Mouse (Mus musculus): Measurements from ENCODE around the gene Erc1.
A peak's percentile ranks its signal among the peaks of the same experiment; 100 is the strongest.
"Not testable (repeated sequence)": the region's sequence is repeated elsewhere in the genome, so short reads cannot be mapped to it uniquely, and the experiment has no call there.

Erc1 gene

DNA sequence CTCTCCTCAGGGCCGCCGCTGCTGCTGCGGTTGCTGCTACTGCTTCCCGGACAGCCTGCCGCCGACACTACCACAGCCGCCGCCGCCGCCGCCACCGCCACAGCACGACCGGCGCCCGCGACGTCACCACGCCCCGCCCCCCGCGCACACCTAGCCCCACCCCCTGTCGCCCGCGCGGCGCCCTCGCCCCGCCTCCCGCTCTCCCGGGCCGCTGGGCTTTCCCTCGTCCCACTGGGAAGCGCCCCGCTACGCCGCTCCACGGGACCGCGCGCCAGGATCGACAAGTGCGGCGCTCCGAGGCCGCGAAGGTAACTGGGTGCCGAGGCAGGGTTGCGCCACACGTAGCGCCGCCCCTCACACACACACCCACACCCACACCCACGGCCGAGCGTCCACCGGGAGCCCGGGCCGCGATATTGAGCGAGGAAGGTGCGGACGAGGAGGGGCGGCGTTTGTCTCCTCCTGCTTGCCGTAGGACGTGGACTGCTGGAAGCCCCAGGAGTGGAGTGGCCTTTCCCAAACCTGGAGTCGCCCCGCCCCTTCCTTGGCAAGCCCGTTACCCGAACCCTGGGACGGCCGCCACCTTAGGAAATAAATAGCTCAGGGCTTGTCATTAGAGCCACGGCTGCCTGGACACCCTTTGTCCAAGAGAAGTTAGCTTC, at the start of gene Erc1:
Erc1 (minus strand) TSS at position 134 of the 662 bp plus-strand sequence.
- DNase-seq, result peak; percentile 99 to 100

DNA sequence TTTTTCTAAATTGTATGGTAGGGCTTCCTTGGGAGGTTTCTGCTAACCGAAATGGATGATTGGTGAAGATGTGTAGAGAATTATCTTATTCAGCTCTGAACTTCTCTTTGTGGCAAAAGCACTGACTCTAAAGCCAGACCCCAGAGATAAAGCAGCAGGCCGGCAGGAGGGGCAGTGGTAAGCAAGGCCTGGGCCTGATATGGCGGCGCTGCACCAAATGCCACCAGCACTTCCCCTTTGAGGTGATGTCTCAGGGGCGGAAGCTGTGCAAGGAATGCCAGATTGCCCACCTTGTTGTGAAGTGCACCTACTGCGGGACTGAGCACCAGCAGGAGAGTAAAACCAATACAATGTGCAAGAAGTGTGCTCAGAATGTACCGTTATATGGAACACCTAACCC, 44.7 kb upstream of the Erc1 start:
- DNase-seq, result no peak

DNA sequence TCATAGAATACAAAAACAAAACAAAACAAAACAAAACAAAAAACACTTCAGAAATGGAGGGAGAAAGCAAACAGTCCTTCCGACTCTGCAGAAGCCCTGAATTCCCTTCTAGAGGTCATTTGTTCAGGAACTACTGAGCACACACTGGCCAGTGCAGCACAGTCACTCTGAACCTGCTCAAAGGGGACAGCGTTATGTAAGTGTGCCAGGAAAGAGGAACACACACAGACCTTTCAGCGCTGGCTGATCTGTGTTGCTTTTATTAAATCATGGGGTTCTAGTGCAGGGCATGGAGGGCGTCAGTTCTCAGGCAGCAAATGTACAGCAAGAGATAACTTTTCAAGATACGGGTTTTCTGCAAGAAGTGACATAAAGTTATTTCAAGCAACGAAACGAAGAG, 35.2 kb upstream of the Erc1 start:
- DNase-seq, result no peak

DNA sequence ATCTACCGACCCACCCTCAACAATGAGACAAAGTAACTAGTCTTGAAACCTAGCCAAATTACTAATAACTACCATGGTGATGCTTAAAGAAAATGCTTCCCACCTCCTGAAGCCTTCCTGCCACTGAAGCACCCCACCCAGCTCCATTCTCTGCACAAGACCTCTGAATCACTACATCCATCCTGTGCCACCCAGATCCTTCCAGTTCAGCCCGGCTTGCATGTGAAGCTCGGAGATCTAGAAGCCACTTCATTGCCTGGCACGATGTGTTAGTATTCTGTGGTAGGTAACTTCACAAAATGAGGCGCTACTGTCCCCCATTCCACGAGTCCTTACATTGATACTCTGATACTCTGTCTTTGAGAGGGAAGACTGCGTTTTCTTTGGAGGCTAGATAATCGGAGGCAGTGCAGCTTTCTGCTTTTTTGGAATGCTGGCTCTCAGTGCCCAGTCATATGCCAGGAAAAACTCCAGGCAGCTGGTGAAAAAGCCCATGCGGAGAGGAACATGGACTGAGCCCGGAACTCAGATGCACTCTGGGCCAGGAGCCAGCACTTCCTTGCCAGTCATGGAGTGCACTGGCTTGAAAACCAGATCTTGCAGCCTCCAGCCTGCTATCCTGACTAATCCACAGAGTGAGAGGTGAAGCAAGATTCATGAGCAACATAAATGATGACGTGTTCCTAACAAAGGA, 16.5 kb upstream of the Erc1 start:
- peak; percentile 99 to 100 for DNase-seq

DNA sequence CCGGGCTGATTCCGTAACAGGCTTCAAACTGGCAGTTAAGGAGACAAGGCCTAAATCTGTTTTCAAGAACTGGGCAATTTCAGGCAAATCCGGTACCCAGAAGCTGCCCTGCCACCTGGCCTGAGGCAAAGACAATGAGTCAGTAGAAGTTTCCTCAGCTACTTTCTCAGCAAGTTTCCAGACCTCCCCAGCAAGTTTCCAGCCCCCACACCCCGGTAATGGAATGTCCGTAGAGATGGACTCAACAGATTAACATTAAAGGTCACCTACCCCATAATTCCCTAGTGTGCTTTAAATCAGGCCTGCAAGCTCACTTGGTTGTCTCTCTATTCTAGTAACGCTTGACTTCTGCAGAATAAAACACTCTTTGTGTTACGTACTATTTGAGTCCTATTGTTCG, 13.6 kb upstream of the Erc1 start:
- DNase-seq, result no peak

DNA sequence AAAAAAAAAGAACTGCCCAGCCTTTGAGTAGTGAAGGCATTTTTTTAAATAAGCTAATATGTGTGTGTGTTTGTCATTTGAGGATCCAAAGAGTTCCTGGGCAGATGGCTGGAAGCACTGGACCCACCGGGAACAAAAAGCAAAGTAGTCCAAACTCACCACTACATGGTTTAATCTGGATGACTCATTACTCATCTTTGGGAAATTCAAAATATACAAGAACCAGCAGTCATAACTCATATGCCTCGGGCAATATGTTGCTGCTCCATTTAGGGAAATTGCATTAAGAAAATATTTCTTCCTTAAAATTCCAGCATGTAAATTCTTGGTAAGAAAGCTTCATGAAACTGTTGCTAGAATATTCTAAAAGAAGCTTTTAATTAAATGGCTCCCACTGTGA, 12.3 kb upstream of the Erc1 start:
- no peak for DNase-seq

DNA sequence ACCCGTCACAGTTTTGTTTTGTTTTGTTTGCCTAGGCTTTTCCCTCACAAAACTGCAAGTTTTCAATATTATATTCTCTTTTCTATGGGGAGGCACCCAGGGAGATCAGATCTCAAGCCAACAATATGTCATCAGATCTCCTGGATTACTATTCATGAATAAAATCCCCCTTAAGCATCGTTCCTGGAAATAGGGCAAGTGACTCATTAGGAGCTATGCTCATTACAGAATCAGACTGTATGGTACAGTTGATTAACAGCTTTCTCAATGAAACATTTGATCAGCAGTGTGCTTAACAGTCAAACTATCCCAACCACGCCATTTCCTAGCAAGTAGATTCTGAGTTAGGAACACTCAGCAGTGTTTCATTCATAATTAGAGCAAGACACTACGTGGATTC, 7.5 kb upstream of the Erc1 start:
- DNase-seq, result no peak

DNA sequence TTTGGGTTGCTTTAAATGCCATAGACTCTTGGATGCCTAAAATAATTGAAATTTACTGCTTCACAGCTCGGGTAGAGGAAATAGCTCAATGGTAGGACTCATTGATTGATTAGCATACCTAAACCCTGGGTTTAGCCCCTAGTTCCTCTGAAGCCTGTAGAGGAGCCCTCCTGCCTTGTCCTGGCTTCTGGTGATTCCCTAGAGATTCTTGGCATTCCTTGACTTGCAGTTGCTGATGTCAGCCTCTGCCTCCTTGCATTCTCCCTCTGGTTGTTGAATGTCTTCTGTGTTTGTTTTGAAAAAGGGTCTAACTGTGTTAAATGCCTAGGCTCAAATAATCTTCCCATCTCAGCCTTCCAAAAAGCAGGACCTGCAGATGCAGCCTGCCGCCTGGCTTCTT, 6.2 kb upstream of the Erc1 start:
- no peak for DNase-seq

DNA sequence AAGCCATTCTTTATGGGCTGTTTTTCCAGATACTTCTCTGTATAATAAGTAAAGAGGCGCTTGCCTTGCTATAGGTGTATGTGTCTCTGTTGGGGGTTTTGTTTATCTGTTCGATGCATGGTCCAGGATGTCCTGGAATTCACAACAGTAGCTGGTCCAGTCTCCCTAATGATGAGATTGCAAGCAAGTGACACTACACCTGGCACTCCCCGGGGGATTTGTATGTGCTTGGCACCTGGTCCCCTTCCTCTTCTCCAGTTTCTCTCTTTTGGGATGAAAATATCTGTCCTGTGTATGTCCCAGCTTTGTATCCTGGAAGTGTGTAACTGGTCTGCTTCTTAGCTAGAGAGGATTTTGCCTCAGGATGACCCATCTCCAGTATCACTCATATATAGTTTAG, 1.9 kb upstream of the Erc1 start:
- DNase-seq, result peak; percentile 54 to 60

DNA sequence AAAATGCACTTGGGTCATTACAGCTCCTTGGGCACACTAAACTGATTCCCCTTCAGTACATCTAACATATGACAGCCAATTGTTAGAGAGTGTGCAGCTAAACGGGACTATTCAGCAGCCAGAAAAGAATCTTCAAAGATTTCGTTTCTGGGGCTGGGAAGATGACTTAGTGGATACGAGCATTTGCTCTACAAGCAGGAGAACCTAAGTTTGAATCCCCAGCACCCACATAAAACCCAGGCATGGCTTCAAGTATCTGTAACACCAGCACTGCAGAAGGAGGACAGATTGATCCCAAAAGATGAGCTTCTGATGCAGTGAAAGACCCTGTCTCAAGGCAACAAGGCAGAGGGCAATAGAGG, 1.4 kb upstream of the Erc1 start:
- DNase-seq, result peak in 1 of 2 experiments; percentile 44

DNA sequence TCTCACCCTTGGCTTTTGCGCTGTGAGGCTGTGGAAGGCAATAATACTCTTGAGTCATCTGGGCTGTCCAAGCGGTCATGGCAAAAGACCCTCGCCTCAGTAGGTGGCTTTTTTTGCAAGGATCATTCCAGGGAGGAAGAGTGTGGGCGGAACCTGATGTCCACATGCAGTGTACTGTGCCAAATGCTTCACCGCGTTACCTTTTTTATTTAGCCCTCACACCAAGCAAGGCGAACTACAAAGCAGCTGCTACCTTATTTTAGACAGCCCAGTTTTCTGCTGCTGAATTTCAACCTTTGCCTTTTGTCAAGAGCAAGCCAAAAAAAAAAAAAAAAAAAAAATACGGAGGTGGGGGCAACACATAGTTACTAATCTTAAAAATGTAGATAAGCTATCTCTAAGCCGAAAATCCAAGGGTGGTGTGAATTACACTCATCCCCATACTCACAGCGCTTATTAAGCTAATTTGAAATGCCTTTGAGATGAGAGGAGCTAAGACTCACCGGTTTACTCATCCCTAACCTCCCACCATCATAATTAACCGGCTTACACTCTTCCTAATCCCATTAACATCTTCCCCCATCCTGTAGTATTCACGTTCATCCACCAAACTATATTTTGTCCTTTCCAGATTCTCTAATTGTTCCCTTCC, 855 bp upstream of the Erc1 start:
- DNase-seq, result no peak

DNA sequence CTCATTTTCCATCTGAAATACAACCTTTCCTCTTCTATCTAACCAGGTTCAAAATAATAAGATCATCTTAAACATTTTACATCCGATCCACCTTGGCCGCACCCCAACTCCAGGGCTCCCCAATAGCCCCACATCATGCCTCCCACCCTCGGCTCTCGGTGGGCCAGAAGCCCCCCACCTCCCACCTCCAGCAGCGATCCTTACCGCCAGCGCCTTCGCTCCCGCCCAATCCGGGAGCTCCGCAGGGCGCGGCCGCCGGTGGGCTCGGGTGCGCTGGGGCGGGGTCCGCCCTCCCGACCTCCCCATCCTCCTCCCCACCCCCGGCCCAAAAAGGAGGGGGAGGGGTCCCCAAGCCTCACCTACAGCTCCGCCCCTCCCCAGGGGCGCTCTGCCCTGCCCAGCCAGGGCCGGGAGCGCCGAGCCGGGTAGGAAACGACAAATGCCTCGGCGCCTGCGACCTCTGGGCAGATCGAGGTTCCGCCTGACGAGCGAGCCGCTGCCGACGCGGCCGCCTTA, 391 bp downstream of the Erc1 start:
- DNase-seq, result no peak

DNA sequence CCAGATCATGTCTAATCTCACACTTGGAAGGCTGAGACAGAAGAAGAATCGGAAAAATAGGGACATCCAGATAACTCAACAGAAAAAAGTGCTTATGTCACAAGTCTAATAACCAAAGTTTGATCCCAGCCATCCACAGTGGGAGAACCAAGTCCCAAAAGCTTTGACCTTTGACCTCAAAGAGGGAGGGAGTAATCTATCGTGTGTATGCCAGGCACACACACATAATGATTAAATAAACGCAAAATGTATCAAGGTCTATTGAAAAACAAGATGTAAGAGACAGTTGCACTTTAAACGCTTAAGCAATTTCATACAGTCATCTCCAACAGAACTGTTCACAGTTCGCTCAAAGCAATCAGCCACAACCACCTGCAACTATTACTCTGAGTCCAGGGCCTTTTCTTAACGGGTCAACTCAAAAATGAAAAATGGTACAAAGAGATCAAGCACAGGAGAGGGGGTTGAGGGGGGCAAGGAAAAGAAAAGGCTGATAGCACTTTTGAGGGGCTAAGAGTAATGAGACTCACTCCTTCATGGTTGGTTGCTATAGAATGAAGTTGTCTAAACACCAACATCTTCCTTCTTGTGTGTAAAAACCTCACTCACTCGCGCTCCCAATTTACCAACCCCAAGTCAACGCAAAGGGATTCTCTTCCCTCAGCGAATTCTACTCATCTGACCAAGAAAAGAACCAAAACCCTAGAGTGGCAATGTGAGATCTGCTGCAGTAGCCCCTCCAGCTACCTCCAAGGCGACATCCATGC, 1.0 kb downstream of the Erc1 start:
- DNase-seq, result no peak

DNA sequence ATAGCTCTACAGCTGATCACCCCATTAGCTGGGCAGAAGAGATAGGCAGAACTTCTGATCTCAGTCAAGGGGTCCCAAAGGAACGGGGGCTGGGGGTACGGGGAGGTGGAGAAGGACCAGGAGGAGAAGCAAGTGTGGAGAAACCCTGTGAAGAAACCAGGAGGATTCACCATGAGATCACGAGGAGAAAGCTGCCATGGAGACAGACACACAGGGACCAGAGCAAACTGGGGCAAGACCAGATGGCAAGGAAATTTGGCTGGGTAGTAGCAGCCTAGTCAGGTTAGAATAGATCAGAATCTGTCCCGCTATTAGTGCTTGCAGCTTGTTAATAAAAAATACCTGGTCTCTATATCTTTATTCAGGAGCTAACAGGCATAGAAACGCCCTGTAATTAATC, 18.0 kb downstream of the Erc1 start:
- peak; percentile 42 to 70 for DNase-seq

DNA sequence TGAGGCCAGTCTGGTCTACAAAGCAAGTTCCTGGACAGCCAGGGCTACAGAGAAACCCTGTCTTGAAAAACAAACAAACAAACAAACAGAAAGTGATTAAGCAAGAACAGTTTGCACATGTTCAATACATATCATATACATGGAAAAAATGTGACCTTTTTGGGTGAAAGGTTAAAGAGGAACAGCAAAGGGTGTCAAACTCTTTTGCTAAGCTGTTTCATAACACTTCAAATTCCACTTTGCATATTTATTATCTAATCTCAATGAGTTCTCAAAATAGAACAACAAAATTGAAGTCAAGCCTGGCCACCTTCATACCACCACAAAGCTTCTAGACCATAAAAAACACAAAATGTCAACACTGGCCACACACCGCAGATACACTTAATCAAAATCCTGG, 19.8 kb downstream of the Erc1 start:
- no peak for DNase-seq

DNA sequence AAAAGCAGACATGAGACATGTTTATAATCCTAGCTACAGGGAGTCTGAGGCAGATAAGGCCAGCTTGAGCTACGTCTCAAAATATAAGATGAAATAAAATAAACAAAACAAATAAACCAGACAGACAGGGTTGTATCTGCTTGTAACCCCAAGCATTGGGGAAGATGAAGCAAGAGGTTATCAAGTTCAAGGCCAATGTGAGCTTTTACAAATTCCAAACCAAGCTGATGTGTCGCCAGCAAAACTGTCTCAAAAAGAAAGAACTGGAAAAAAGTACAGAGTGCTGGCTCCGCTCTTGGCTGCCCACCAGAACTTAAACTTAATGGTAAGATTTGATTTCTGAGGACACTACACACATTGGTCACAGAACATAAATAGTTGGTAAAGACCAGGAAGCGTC, 21.3 kb downstream of the Erc1 start:
- no peak for DNase-seq

DNA sequence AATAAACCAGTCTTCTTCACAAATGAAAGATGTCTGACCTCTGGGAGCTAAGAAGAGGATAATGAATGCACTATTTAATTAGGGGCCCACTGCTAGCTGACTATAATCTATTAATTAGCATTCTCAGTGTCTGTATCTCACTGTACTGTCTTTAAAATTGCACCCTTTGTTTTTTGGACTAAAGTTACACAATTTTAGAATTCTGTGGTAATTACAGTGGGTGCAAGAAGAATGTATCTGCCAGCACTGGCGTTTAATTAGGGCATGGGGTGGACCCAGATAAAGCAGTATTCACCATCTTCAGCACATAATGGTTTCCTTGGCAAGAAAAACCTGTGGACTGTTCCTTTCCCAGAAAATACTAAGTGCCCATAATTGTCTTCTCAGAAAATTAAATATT, 25.8 kb downstream of the Erc1 start:
- no peak for DNase-seq

DNA sequence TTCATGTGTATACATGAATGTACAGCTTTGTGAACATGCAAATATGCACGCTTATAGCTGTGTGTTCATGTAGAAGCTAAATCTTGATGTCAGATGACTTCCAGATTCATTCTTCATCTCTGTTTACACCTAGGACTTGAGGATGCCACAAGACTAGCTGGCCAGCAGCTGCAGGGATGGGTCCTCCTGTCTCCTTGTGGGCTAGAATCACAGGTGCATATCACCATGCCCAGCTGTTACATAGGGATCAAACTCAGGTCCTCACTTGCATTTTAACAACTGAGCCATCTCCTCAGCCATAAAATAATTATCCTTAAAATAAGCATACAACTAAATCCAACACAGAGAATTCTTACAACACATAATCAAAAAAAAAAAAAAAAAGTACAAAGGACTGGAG, 26.8 kb downstream of the Erc1 start:
- no peak for DNase-seq

DNA sequence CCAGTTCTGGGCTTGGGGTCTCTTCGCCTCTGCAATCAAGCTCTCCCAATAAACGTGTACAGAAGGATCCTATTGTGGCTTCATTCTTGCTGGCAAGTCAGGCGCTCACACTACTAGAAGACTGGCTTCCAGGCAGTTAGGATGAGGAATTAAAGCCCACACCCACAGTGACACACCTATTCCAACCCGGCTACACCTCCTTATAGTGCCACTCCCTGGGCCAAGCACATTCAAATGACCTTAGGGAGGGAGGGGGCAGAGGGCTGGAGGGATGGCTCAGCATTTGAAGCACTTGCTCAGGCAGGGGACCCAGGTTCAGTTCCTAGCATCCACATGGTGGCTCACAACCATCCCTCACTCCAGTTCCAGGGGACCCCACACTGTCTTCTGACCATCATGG, 29.4 kb downstream of the Erc1 start:
- no peak for DNase-seq

DNA sequence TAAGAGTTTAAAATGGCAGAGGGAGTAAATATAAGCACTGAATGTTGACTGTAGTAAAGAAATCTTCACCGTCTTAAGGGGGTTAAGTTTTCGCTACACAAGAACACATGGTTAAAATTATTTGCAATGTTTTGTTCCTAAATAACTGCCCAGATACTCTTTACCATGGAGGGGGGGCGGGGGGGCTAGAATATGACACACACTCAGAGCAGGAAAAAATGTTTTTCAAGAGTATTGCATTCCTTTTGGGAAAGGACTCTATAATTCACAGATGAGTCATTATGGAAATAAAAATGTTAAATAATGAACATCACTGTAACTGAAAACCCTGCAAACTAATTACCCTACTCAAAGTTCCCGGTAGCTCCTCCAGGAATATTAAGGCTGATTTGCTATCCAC, 32.5 kb downstream of the Erc1 start:
- no peak for DNase-seq

DNA sequence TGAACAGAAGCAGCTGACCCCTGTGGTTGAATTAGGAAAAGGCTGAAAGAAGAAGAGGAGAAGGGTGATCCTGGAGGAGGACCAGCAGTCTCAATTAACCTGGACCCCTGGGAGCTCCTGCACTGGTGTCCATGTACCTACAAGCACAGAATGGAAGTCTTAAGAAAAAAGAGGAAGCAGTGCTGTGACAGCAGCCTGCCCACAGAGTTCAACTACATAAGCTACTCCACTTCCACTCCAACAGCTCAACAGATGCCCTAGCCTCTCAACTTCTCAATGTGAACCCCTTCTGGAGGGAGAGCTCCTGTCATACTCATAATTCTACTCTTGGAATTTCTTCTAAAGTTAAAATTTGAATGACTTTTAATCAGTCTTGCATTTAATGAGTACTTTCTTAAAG, 34.9 kb downstream of the Erc1 start:
- DNase-seq, result not testable (repeated sequence)

DNA sequence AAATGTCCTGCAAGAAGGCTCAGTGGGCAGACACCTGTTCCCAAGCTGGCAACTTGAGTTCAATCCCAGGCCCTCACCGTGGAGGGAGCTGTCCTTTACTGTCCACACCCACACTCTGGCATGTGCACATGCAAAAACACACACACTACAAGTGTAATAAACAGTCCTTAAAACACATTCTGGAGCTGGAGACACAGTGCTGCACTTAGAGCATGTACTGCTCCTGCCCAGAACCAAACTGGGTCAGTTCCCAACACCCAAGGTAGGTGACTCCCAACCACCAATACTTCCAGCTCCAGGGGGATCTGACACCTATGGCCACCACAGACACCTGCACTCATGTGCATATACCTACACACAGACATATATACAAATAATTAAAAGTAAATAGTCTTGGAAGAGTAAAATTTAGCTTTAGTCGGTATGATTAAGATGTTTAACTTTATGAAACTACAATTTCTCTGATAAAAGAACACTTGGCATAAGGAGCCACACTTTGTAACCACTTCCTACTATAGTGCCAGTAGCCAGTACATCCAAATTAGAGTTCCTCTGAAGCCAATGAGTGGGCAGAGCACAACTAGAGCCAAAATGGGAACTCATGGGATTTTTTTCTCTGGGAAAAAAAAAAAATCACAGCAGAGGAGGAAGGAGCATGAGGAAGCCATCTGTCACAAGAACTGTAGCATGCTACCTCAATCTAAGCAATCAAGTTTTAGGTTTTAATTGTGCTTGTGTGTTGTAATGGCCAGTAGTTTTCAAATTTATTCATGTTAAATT, 39.1 kb downstream of the Erc1 start:
- DNase-seq, result peak; percentile 45 to 61

DNA sequence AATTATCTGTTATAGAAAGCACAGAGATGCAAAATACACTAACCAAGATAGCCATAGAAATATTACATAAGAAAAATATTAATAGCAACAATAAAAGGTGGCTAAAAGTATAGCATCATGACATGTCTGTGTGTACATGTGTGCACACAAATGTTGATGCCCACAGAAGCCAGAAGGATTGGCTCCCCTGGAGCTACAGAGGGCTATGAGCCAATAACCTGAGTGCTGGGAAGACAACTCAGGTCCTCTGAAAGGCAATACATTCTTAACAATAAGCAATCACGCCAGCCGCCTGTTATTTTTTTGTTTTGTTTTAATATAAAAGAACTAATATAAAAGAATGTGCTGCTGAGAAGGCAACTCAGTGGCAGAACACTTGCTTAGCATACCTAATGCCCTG, 44.7 kb downstream of the Erc1 start:
- peak; percentile 64 to 80 for DNase-seq

Measured in cerebellum, postnatal 14 days (tissue).